Mouse (Mus musculus) megakaryocyte, embryonic 14.5 days (primary cell): Measurements from ENCODE around the gene Parl.

Experiments
- FLI1 ChIP-seq: IDR thresholded peaks from 2 replicates; pipeline ENCODE4 v1.6.1; 2012; ENCODE audit warnings: low read length, inconsistent platforms, mixed read lengths
- GATA1 ChIP-seq: IDR thresholded peaks from 3 replicates; pipeline ENCODE4 v1.6.1; 2012; ENCODE audit warnings: mixed read lengths, low read length, inconsistent platforms, borderline replicate concordance

- no peak for TF ChIP-seq FLI1
- TF ChIP-seq GATA1 = no peak
These were observed 55.1 kb downstream of the Parl start for GRCm38 (mm10) chr16:20247103-20247502.
